Mouse (Mus musculus) leukemia stem cell, adult 10-12 weeks (primary cell): ENCODE measurements around the gene Zfp345. TPM values are rescaled to one million over a fixed set of nuclear protein-coding genes. Genes with fewer than 3 reads are reported as not detected.

ENCODE experiments used
- polyA plus RNA-seq: library from polyadenylated mRNA; stranded (reverse); fragments of >175 nt; gene quantifications from 2 replicates; pipeline ENCODE4 v1.2.3, GENCODE M21; 2012; ENCODE audit warnings: low replicate concordance

Gene Zfp345
- polyA plus RNA-seq, result not detected in 2 replicates

GRCm38 (mm10) chr2:150484939-150485778, at the start of gene Zfp345:
Zfp345 (minus strand) TSS chr2:150485091.

GRCm38 (mm10) chr2:150451180-150451919, 33.5 kb downstream of the Zfp345 start, which contains the start of gene Zfp442:
Zfp442 (minus strand) TSS chr2:150451486.

Other genes starting within 250 kb of the Zfp345 start
- gene Gm21994, start 229.5 kb downstream of the Zfp345 start, polyA plus RNA-seq, result not detected in 2 replicates
- not detected in 2 replicates for gene Gm14124, start 227.6 kb downstream of the Zfp345 start, polyA plus RNA-seq
- gene Gm10130, start 161.4 kb downstream of the Zfp345 start, polyA plus RNA-seq, result not detected in 2 replicates
- not detected in 2 replicates for gene 3300002I08Rik, start 122.3 kb downstream of the Zfp345 start, polyA plus RNA-seq
- gene Zfp442, start 33.6 kb downstream of the Zfp345 start, polyA plus RNA-seq, result 0.06 TPM in 1 of 2 replicates, not detected in the other
- not detected in 2 replicates for gene Cst7, start 85.3 kb upstream of the Zfp345 start, polyA plus RNA-seq
- gene Apmap, start 123.5 kb upstream of the Zfp345 start, polyA plus RNA-seq, result 57.0 and 144 TPM in 2 replicates
- 56.2 and 58.0 TPM in 2 replicates for gene Acss1, start 183.4 kb upstream of the Zfp345 start, polyA plus RNA-seq
- gene Vsx1, start 204.3 kb upstream of the Zfp345 start, polyA plus RNA-seq, result 0.05 TPM in 1 of 2 replicates, not detected in the other